In the genomic region with DNA sequence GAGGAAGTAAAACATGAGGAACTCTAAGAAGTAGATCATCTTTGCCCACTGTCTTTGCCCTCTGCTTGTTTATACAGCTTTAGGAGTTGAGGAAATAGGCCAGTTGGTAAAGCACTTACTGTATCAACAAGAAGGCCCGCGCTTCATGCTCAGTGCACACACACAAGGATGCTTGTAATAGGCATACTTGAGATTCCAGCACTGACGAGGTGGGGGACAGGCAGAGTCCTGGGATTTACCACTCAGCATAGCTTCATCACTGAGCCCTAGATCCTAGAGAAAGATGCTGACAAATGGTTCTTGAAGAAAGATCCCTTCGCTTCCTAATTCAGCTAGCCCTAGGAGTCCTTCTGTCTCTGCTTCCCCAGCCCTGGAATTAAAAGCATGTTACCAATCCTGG, we compare ENCODE assay signal across 16 mouse cellular contexts. TPM values are rescaled to one million over a fixed set of nuclear protein-coding genes. Genes with fewer than 3 reads are reported as not detected.
"Had no signal": no experiment of that assay in that cellular context is flagged by ENCODE, and none has a peak within 500 bp of the region (broad histone marks: within the 10 kb centered on the region; RNA-seq: fewer than 3 reads in every experiment).

No protein-coding gene starts in this region.

- H3K27ac ChIP-seq: left cerebral cortex, adult 2 months; liver, embryonic 15.5 days; midbrain, embryonic 10.5 days; neural tube, embryonic 13.5 days had no signal

- H3K4me3 ChIP-seq: left cerebral cortex, adult 2 months; limb, embryonic 10.5 days; liver, embryonic 15.5 days; midbrain, embryonic 10.5 days; myocyte; neural tube, embryonic 13.5 days had no signal

- DNase-seq: kidney, adult 8-10 months; lung, embryonic 14.5 days; lung, postnatal 10 days; midbrain, embryonic 14.5 days; right cerebral cortex, postnatal 14 days; thymus, adult 18-20 months; thymus, postnatal 14 days had no signal

- H3K9me3 ChIP-seq: limb, embryonic 10.5 days; liver, embryonic 15.5 days; midbrain, embryonic 10.5 days; neural tube, embryonic 13.5 days had no signal

- H3K4me2 ChIP-seq: liver, embryonic 11.5 days; liver, embryonic 15.5 days; lung, embryonic 14.5 days; neural tube, embryonic 13.5 days had no signal

- H3K9ac ChIP-seq: liver, embryonic 15.5 days; lung, embryonic 14.5 days; neural tube, embryonic 13.5 days had no signal

- H3K36me3 ChIP-seq: liver, embryonic 15.5 days; midbrain, embryonic 10.5 days; neural tube, embryonic 13.5 days had no signal

RNA-seq across cellular contexts. Expression of a gene that starts 19.7 kb away (rescaled TPM):
- total RNA-seq: megakaryocyte, adult 5-6 weeks had no signal
- polyA plus RNA-seq: liver, embryonic 11.5 days; liver, embryonic 15.5 days; midbrain, embryonic 10.5 days; small intestine, adult 2 months had no signal
